Mouse (Mus musculus) heart, embryonic 15.5 days (tissue): Measurements from ENCODE around the gene Phf1. TPM values are rescaled to one million over a fixed set of nuclear protein-coding genes. Genes with fewer than 3 reads are reported as not detected.

ENCODE experiments used
- ATAC-seq: fragments of 200-750 bp; cut with Nextera tagmentation; replicated peaks from 2 replicates; pipeline ENCODE4 v1.8.0; 2017; ENCODE audit warnings: low read depth, moderate TSS enrichment; ENCODE audit not compliant: insufficient number of reproducible peaks, insufficient read depth, low FRiP score
- H3K27ac ChIP-seq: fragments of 300-500 bp; sonication (generic); 2 replicates; pipeline ENCODE4 v1.5.1; 2015; ENCODE audit warnings: mild to moderate bottlenecking, inconsistent platforms
- H3K27me3 ChIP-seq: fragments of 300-500 bp; sonication (generic); 2 replicates; pipeline ENCODE4 v1.6.1; 2015; ENCODE audit warnings: inconsistent platforms
- H3K36me3 ChIP-seq: fragments of 300-500 bp; sonication (generic); 2 replicates; pipeline ENCODE4 v1.6.1; 2015; ENCODE audit warnings: mild to moderate bottlenecking, inconsistent platforms
- H3K4me1 ChIP-seq: fragments of 300-500 bp; sonication (generic); replicated peaks from 2 replicates; pipeline ENCODE4 v1.6.1; 2015; ENCODE audit warnings: inconsistent platforms
- H3K4me2 ChIP-seq: fragments of 300-500 bp; sonication (generic); 2 replicates; pipeline ENCODE4 v1.6.1; 2015; ENCODE audit warnings: inconsistent platforms, mild to moderate bottlenecking, moderate library complexity
- H3K4me3 ChIP-seq: fragments of 300-500 bp; sonication (generic); 2 replicates; pipeline ENCODE4 v1.5.1; 2015; ENCODE audit warnings: mild to moderate bottlenecking, inconsistent platforms
- H3K9ac ChIP-seq: fragments of 300-500 bp; sonication (generic); 2 replicates; pipeline ENCODE4 v1.6.1; 2015; ENCODE audit warnings: mild to moderate bottlenecking, inconsistent platforms
- H3K9me3 ChIP-seq: fragments of 300-500 bp; sonication (generic); replicated peaks from 2 replicates; pipeline ENCODE4 v1.6.1; 2016; ENCODE audit warnings: inconsistent platforms
- WGBS: fragments of 180-500 bp; shearing (Covaris S2); methylation state at CpG from one replicate; pipeline ENCODE4 v1.1.7; 2015; ENCODE audit warnings: mixed read lengths; 5-methylcytosine and 5-hydroxymethylcytosine counted together
- polyA plus RNA-seq: library from polyadenylated mRNA; unstranded; fragments of >200 nt; fragmentation: Nextera tagmentation; extraction: Ambion mirVana; gene quantifications from 2 replicates; pipeline ENCODE4 v1.2.1, GENCODE M21; 2015

Gene Phf1
- polyA plus RNA-seq = 7.3 and 9.5 TPM in 2 replicates

- peak; percentile 86 for ATAC-seq
- WGBS = 0% methylated on average over 42 of the region's 43 CpGs
- no peaks in the 10 kb centered on the region for H3K27me3 ChIP-seq
- peak within 1 kb of the TSS; percentile 71 for H3K4me3 ChIP-seq
- peak within 1 kb of the TSS; percentile 82 for H3K9ac ChIP-seq
- no peaks in the 10 kb centered on the region for H3K9me3 ChIP-seq
- peak within 1 kb of the TSS; percentile 92 for H3K27ac ChIP-seq
- H3K36me3 ChIP-seq = peaks cover 51% of the 10 kb centered on the region
- peak within 1 kb of the TSS; percentile 92 for H3K4me2 ChIP-seq
- H3K4me1 ChIP-seq = peaks cover 27% of the 10 kb centered on the region
Observed at GRCm38 (mm10) chr17:26932839-26933398, at the start of gene Phf1. Gene Phf1 (plus strand): TSS chr17:26933052.

DNA sequence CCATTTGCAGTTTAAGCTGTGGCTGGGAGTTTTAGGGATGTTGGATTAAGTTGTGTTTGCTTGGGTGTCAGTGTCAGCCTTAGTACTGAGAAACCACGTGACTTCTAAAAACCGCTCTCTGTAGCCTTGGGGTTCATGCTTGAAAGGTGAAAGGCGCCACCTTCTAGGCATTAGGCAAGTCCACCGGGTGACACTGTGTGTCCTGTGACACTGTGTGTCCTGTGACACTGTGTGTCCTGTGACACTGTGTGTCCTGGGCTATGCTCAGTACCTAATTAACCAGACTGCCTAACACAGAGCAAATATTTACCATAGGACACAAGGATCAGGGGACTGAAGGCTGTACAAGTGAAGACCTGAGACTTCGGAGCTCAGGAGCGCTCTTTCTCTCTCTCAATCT lies 49.3 kb upstream of the Phf1 start:
- H3K4me1 ChIP-seq = peaks cover 46% of the 10 kb centered on the region
- no peak overlapping the region for H3K9ac ChIP-seq
- no peak overlapping the region for H3K4me3 ChIP-seq
- H3K27ac ChIP-seq = peak overlapping the region; percentile 93
- H3K27me3 ChIP-seq = no peaks in the 10 kb centered on the region
- H3K4me2 ChIP-seq = peak overlapping the region; percentile 78; the same call in 1 of the 2 replicates
- 84% methylated on average over 6 of the region's 6 CpGs for WGBS
- no peak for ATAC-seq
- H3K36me3 ChIP-seq = peaks cover 4% of the 10 kb centered on the region; the same call in 1 of the 2 replicates
- 0 out of 2 replicates have a peak, but pooled peaks cover 8% of the 10 kb centered on the region for H3K9me3 ChIP-seq

- WGBS = 14% methylated on average over 25 of the region's 25 CpGs
- Histone ChIP-seq H3K4me1 (peaks cover 49% of the 10 kb centered on the region), H3K9ac (peak overlapping the region; percentile 54), H3K4me2 (peak overlapping the region; percentile 78), H3K27ac (peak overlapping the region; percentile 93), H3K36me3 (peaks cover 4% of the 10 kb centered on the region; the same call in 1 of the 2 replicates), H3K27me3 (no peaks in the 10 kb centered on the region), H3K4me3 (peak overlapping the region; percentile 49), H3K9me3 (0 out of 2 replicates have a peak, but pooled peaks cover 7% of the 10 kb centered on the region)
- ATAC-seq = peak; percentile 76
Observed at GRCm38 (mm10) chr17:26884995-26885926, 47.6 kb upstream of the Phf1 start.

DNA sequence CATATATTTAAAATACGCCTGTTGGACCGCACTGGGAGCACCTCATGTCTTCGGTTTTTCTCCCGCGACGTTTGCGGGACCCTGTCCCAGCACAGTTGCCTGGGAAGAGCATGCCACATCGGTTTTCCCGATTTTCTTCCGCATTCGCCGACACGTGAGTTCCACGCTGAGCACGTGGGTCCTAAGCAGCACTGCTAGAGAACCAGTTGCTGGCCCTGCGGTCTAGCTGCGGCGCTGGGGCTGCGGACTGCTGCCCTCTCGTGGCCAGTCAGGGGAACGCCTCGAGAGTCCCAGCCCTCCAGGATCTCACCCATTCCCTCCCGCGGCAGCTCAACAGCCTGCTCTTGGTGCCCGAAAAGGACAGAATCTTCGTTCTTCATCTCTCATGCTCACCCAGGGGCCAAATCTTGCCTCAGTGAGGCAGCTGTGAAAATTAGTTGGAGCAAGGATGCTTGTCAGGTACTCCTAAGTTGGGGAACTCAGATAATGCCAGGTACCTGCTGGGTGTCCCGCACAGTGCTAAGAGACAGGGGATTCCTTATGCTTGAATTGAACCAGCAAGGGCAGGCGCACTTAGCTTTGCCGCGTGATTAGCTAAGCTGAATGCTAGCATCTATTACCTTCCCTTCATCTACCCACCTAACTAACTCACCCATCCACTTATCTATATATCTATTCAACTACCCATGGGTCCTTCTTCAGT lies 46.7 kb upstream of the Phf1 start:
- Histone ChIP-seq H3K4me1 (peaks cover 50% of the 10 kb centered on the region), H3K36me3 (no peaks in the 10 kb centered on the region), H3K27ac (peak overlapping the region; percentile 93), H3K9me3 (no peaks in the 10 kb centered on the region), H3K9ac (peak overlapping the region; percentile 54), H3K27me3 (no peaks in the 10 kb centered on the region), H3K4me2 (peak overlapping the region; percentile 78), H3K4me3 (peak overlapping the region; percentile 49)
- 8% methylated on average over 30 of the region's 30 CpGs for WGBS
- peak; percentile 74 for ATAC-seq

DNA sequence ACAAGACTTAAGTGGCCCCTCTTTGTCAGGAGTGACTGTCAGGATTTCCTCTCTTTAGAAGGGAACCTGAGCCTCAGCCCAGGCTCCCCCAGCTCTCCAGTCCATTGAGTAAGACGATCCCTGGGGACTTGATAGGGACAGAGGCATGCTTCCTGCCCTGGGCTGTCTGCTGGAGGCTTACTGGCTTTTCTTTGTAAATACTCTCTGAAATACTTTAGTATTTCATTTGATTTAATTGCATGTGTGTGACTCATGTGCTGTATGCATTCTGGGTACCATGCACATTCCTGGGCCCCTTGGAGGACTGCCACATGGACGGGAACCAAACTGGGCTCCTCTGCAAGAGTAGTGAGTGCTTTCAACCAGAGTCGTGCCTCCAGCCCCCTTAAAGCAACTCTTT lies 44.9 kb upstream of the Phf1 start:
- peaks cover 67% of the 10 kb centered on the region for H3K4me1 ChIP-seq
- H3K9me3 ChIP-seq = no peaks in the 10 kb centered on the region
- ATAC-seq = no peak
- peak overlapping the region; percentile 19; the same call in 1 of the 2 replicates for H3K4me2 ChIP-seq
- peak overlapping the region; percentile 78 for H3K27ac ChIP-seq
- H3K36me3 ChIP-seq = no peaks in the 10 kb centered on the region
- H3K9ac ChIP-seq = 0 out of 2 replicates have a peak overlapping the region, but pooled peaks have one; percentile 7
- H3K27me3 ChIP-seq = no peaks in the 10 kb centered on the region
- 10% methylated on average over 3 of the region's 3 CpGs for WGBS
- H3K4me3 ChIP-seq = no peak overlapping the region

DNA sequence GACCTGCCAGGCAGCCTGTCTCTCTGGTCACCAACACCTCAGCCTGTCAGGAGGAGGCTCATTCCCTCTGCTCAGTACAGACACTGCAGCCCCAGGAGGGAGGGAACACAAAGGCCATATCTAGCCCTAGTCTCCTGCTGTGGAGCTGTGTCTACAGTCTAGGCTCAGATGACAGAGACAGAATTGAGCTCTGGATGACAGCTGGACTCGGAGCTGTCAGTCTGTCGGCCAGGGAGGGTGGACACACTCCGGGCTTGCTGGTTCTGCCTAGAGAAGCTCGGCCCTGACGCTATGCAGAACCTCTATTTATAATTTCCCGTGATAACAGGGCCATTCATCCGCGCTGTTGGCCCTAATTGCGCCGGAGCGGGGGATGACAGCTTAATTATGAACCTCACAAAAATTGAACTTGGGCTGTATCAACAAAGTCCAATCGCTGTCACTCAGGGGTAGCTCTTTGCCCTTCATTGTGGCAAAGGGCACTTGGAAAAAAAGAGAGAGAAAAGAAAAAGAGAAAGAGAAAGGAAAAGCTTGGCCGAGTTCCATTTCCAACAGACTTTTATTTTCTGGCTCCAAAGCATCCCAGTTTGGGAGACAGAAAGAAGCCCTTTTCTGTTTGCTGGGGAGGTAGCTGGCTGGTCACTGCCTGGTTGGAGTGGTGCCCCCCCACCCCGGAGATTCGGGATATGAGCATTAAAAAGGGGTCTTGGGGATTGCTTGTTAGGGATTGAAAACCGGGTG lies 40.0 kb upstream of the Phf1 start:
- Histone ChIP-seq H3K9ac (peak overlapping the region; percentile 46), H3K27me3 (no peaks in the 10 kb centered on the region), H3K9me3 (no peaks in the 10 kb centered on the region), H3K4me1 (peaks cover 51% of the 10 kb centered on the region), H3K4me2 (peak overlapping the region; percentile 53), H3K36me3 (no peaks in the 10 kb centered on the region), H3K4me3 (peak overlapping the region; percentile 32), H3K27ac (peak overlapping the region; percentile 96)
- peak; percentile 92 for ATAC-seq
- whole genome bisulfite sequencing = 22% methylated on average over 16 of the region's 16 CpGs

DNA sequence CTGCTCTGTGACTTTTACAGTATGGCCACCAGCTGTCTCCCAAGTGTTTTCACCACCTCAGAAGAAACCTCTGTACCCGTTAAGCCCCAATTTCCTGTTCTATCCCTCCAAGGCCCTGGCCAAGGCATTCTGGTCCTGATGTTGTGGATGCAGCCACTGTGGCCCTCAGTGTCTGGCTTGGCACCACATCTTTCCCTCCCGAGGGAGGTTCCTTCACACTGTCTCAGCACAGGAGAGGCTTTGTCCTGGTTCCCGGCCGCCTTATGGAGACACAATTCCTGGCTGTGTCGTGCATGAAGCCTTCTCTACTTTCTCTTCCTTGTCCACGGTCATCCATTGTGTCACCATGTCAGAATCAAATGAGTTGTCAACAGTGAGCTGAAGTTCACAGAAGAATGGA lies 39.4 kb upstream of the Phf1 start:
- Histone ChIP-seq H3K4me1 (peaks cover 44% of the 10 kb centered on the region), H3K27me3 (no peaks in the 10 kb centered on the region), H3K4me2 (peak overlapping the region; percentile 53), H3K9me3 (no peaks in the 10 kb centered on the region), H3K9ac (no peak overlapping the region), H3K36me3 (no peaks in the 10 kb centered on the region), H3K4me3 (no peak overlapping the region), H3K27ac (peak overlapping the region; percentile 96)
- WGBS = 36% methylated on average over 6 of the region's 6 CpGs
- no peak for ATAC-seq

DNA sequence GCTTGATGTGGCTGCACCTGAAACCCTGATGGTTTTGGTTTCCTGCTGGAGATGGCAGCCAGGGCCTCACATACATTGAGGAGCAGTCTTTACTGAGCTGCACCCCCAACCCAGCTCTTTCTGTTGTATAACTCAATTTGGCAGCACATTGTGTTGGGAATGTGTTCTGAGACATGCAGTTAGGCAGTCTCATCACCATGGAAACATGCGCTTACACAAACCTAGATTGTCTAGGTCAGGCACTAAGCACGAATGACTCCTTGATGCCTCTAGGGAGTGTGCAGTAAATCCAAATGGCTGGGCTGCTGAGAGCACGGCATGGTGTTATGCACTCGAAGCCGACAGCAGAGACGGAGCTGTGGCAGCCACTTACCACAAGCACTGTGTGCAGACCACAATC lies 38.5 kb upstream of the Phf1 start:
- Histone ChIP-seq H3K27me3 (no peaks in the 10 kb centered on the region), H3K4me3 (no peak overlapping the region), H3K4me1 (peaks cover 40% of the 10 kb centered on the region), H3K36me3 (no peaks in the 10 kb centered on the region), H3K9me3 (no peaks in the 10 kb centered on the region), H3K9ac (no peak overlapping the region), H3K27ac (peak overlapping the region; percentile 96), H3K4me2 (no peak overlapping the region)
- ATAC-seq = no peak
- 61% methylated on average over 6 of the region's 6 CpGs for WGBS

- Histone ChIP-seq H3K27ac (no peak overlapping the region), H3K9ac (no peak overlapping the region), H3K4me2 (no peak overlapping the region), H3K36me3 (no peaks in the 10 kb centered on the region), H3K4me1 (peaks cover 40% of the 10 kb centered on the region), H3K9me3 (no peaks in the 10 kb centered on the region), H3K4me3 (no peak overlapping the region), H3K27me3 (no peaks in the 10 kb centered on the region)
- no peak for ATAC-seq
- 26% methylated on average over 10 of the region's 10 CpGs for WGBS
Observed at GRCm38 (mm10) chr17:26895578-26895977, 37.3 kb upstream of the Phf1 start.

GRCm38 (mm10) chr17:26900916-26901315 lies 31.9 kb upstream of the Phf1 start:
- no peaks in the 10 kb centered on the region for H3K9me3 ChIP-seq
- H3K4me2 ChIP-seq = no peak overlapping the region
- H3K27me3 ChIP-seq = no peaks in the 10 kb centered on the region
- 74% methylated on average over 6 of the region's 6 CpGs for WGBS
- 0 out of 2 replicates have a peak, but pooled peaks cover 6% of the 10 kb centered on the region for H3K4me1 ChIP-seq
- ATAC-seq = no peak
- no peak overlapping the region for H3K27ac ChIP-seq
- H3K9ac ChIP-seq = no peak overlapping the region
- no peak overlapping the region for H3K4me3 ChIP-seq
- H3K36me3 ChIP-seq = no peaks in the 10 kb centered on the region
